Mouse (Mus musculus) G1E (cell line): ENCODE data around the gene Slc40a1. TPM values are rescaled to one million over a fixed set of nuclear protein-coding genes. Genes with fewer than 3 reads are reported as not detected.

ENCODE experiments used
- ATAC-seq: 2 replicates; pipeline ENCODE4 v1.8.0; 2016; ENCODE audit warnings: mild to moderate bottlenecking; ENCODE audit not compliant: insufficient number of reproducible peaks, poor library complexity, low FRiP score, severe bottlenecking; ENCODE audit errors: extremely low read depth
- DNase-seq: peaks from one replicate; pipeline ENCODE4 v3.0.0; 2012; ENCODE audit warnings: low spot score
- H3K27me3 ChIP-seq: 2 replicates; pipeline ENCODE4 v1.6.1; 2012; ENCODE audit warnings: mild to moderate bottlenecking, low read length, inconsistent platforms; ENCODE audit not compliant: insufficient read depth
- H3K36me3 ChIP-seq: replicated peaks from 2 replicates; pipeline ENCODE3; 2012; ENCODE audit warnings: mild to moderate bottlenecking, inconsistent platforms
- H3K4me1 ChIP-seq: 2 replicates; pipeline ENCODE4 v1.6.1; 2012; ENCODE audit warnings: low read depth, low read length, inconsistent platforms, mixed read lengths; ENCODE audit not compliant: insufficient read depth
- H3K4me3 ChIP-seq: 2 replicates; pipeline ENCODE4 v1.5.1; 2012; ENCODE audit warnings: low read depth, mild to moderate bottlenecking, inconsistent platforms, low read length, moderate library complexity, mixed read lengths
- H3K9me3 ChIP-seq: replicated peaks from 2 replicates; pipeline ENCODE4 v1.6.1; 2012; ENCODE audit warnings: inconsistent platforms
- CTCF ChIP-seq: IDR thresholded peaks from 2 replicates; pipeline ENCODE4 v1.5.1; 2012; ENCODE audit warnings: low read depth, low read length, inconsistent platforms, mixed read lengths
- GATA1 ChIP-seq: IDR thresholded peaks from 2 replicates; pipeline ENCODE4 v1.6.1; 2012; ENCODE audit warnings: borderline replicate concordance, low read length, inconsistent platforms, mixed read lengths
- GATA2 ChIP-seq: IDR thresholded peaks from 2 replicates; pipeline ENCODE4 v1.6.1; 2012; ENCODE audit warnings: low read depth, low read length, inconsistent platforms, borderline replicate concordance
- POLR2AphosphoS5 ChIP-seq: IDR thresholded peaks from 2 replicates; pipeline ENCODE4 v1.6.1; 2012; ENCODE audit warnings: low read depth, low read length, inconsistent platforms; ENCODE audit not compliant: insufficient replicate concordance
- TAL1 ChIP-seq: conservative IDR thresholded peaks from 2 replicates; pipeline ENCODE4 v1.6.1; 2012; ENCODE audit warnings: low read depth, low read length, inconsistent platforms, mixed read lengths
- polyA plus RNA-seq: library from polyadenylated mRNA; stranded (reverse); fragments of >175 nt; gene quantifications from 2 replicates; pipeline ENCODE4 v1.2.3, GENCODE M21; 2012
- total RNA-seq, 2 experiments: library from RNA; stranded (forward) in 1 of 2; stranded (reverse) in 1 of 2; fragments of 200-1000 nt in 1 of 2; fragments of >200 nt in 1 of 2; fragmentation: Nextera tagmentation in 1 of 2; gene quantifications; 2 replicates each; pipeline ENCODE4 v1.2.3; 2014 to 2017

Gene Slc40a1
- total and polyA plus RNA-seq, 3 experiments, result 2.9 to 56.4 (median 43.3) TPM

DNA sequence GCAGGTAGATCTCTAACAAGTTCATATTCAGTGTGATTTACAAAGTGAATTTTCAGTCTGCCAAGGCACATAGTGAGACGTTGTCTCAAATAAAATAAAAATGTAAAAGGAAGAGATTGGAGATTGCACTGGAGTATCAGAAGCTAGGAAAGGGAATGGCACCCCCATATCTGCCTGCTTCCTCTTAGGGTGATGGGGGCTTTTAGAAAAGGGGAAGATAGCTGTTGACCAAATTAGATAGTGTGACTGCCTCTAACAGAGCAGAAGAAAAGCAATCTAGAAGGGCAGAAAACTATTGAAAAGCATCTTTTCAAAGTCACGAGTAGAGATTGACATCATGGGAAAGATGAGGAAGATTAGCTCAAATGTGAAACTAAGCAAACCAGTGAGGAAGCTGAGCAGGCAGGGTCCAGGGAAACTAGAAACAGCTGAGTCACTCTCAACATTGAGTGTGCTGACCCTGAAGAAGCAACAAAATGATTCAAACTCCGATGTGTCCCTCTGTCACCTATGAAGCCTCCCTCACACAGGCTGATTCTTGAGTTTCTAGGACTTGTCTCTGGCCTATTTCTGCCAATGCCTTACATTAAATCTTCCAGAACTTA, 45.0 kb downstream of the Slc40a1 start:
- ATAC-seq (peak; percentile 24; the same call in 1 of the 2 replicates), DNase-seq (no peak)
- Histone ChIP-seq H3K27me3 (no peaks in the 10 kb centered on the region), H3K36me3 (no peaks in the 10 kb centered on the region), H3K9me3 (no peaks in the 10 kb centered on the region), H3K4me1 (peaks cover 23% of the 10 kb centered on the region), H3K4me3 (no peak overlapping the region)
- TF ChIP-seq CTCF, result no peak
- TF ChIP-seq GATA1, result no peak
- no peak for TF ChIP-seq TAL1
- TF ChIP-seq GATA2, result no peak

GRCm38 (mm10) chr1:45877463-45877862, 48.9 kb downstream of the Slc40a1 start:
- ATAC-seq (no peak), DNase-seq (no peak)
- no peaks in the 10 kb centered on the region for H3K27me3 ChIP-seq
- no peak overlapping the region for H3K4me3 ChIP-seq
- H3K9me3 ChIP-seq, result no peaks in the 10 kb centered on the region
- H3K4me1 ChIP-seq, result peaks cover 51% of the 10 kb centered on the region
- H3K36me3 ChIP-seq, result no peaks in the 10 kb centered on the region
- TF ChIP-seq POLR2AphosphoS5, result no peak
- no peak for TF ChIP-seq GATA1
- TF ChIP-seq GATA2, result no peak
- TF ChIP-seq CTCF, result no peak
- TF ChIP-seq TAL1, result no peak

DNA sequence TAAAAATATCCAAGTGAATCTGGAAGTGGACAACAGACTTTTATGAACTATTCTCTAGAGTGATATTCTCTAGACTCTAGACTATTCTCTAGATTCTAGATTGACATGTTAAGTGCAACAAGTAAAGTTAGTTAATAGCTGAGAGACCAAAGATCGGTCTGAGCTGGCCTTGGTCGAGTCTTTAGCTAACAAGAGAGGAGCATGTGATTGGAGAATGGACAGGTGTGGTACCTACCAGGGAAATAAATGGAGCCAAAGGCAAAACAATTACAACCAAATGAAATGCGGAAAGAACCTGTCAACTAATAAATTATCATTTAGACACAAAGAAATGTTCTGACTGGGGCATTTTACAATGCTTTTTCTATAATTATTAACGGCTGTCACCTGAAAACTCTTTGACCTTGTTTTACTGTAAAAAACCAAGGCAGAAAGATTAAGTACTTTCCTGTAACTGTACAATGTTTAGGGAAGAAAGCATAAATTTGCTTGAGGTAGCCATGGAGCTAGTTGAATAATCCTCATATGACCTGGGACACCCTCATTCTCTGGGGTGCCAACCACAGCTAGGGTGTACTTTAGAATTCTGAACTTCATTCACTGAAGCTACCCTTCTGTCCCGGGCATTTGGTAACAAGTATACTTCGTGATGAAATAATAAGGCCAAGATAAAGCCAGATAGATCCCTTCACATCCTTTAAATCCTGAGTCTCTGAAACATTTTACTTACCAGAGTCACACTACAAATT, 49.7 kb downstream of the Slc40a1 start:
- peaks cover 52% of the 10 kb centered on the region for H3K4me1 ChIP-seq
- no peak for DNase-seq
- no peaks in the 10 kb centered on the region for H3K36me3 ChIP-seq
- no peak for ATAC-seq
- H3K4me3 ChIP-seq, result no peak overlapping the region
- TF ChIP-seq GATA2 (no peak), TAL1 (no peak), POLR2AphosphoS5 (no peak), CTCF (no peak), GATA1 (no peak)
- no peaks in the 10 kb centered on the region for H3K27me3 ChIP-seq
- H3K9me3 ChIP-seq, result no peaks in the 10 kb centered on the region

GRCm38 (mm10) chr1:45875640-45876039, 50.7 kb downstream of the Slc40a1 start:
- ATAC-seq, result peak; percentile 22; the same call in 1 of the 2 replicates

DNA sequence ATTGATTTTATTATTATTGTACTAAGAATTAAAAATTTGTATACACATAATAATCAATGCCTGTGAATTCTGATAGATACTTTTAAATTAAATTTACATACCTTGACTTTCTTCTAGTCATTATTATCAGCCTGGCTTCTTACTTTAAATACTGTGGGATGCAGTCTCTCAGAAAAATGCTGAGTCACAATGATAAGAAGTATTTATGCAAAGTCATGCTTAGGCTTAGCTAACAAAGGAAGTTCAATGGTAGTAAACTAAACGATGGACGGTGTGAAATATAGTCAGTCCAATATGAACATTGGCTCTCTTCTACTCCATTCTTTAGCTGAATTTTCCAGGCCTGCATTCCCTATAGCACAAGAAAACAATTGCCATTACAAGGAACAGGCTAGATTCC, 53.1 kb downstream of the Slc40a1 start:
- no peak for TF ChIP-seq GATA2
- TF ChIP-seq CTCF, result no peak
- no peak for TF ChIP-seq GATA1
- no peak for TF ChIP-seq POLR2AphosphoS5
- TF ChIP-seq TAL1, result no peak
- Histone ChIP-seq H3K36me3 (no peaks in the 10 kb centered on the region), H3K9me3 (no peaks in the 10 kb centered on the region), H3K4me3 (no peak overlapping the region), H3K27me3 (no peaks in the 10 kb centered on the region), H3K4me1 (peaks cover 53% of the 10 kb centered on the region)
- peak; percentile 81 for ATAC-seq
- no peak for DNase-seq

More at GRCm38 (mm10) chr1:45875640-45876039, 50.7 kb downstream of the Slc40a1 start:
- H3K27me3 ChIP-seq, result no peaks in the 10 kb centered on the region
- no peaks in the 10 kb centered on the region for H3K36me3 ChIP-seq
- peaks cover 47% of the 10 kb centered on the region for H3K4me1 ChIP-seq
- TF ChIP-seq POLR2AphosphoS5, result no peak
- TF ChIP-seq TAL1, result 0 out of 2 replicates have a peak, but pooled peaks have one; percentile 19
- no peak for DNase-seq
- H3K9me3 ChIP-seq, result no peaks in the 10 kb centered on the region
- H3K4me3 ChIP-seq, result no peak overlapping the region

DNA sequence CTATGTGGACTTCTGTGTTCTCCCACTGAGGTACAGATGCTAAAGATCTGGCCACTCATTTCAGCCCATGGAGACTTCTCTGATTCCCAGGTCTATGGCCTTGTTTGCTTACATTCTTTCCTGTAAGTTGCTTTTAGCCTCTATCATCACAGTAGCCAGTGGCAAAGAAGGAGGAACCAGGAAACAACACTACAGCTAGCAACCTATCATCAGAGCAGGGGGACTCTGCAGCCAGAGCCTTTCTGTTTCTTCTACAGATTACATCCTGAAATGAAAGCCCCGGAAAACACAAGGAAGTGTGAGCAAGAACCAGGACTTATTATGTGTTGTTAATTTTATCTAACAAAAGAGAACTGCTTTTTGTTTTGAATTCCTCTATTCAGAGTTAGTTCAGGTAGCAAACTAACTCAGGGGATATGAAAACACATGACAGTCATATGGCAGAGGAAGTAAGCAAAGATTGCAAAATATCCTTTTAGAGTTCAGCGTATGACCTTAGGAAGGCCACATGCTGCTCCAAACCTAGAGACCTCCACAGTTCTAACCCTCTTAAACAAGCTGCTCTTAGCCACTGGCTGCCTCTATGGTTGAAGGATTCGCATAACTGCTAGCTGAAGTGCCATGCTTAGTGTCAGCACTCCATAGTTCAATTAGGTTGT, 57.7 kb downstream of the Slc40a1 start:
- DNase-seq (no peak), ATAC-seq (no peak)
- no peak overlapping the region for H3K4me3 ChIP-seq
- no peak for TF ChIP-seq GATA2
- TF ChIP-seq TAL1, result no peak
- no peak for TF ChIP-seq CTCF
- no peak for TF ChIP-seq POLR2AphosphoS5
- H3K27me3 ChIP-seq, result no peaks in the 10 kb centered on the region
- H3K9me3 ChIP-seq, result peaks cover 1% of the 10 kb centered on the region; the same call in 1 of the 2 replicates
- H3K4me1 ChIP-seq, result peaks cover 33% of the 10 kb centered on the region
- no peaks in the 10 kb centered on the region for H3K36me3 ChIP-seq
